Mouse (Mus musculus) embryonic facial prominence, embryonic 13.5 days (tissue): ENCODE results near the gene Dlst. TPM values are rescaled to one million over a fixed set of nuclear protein-coding genes. Genes with fewer than 3 reads are reported as not detected.
A peak's percentile ranks its signal among the peaks of the same experiment; 100 is the strongest.
"Not testable (repeated sequence)": the region's sequence is repeated elsewhere in the genome, so short reads cannot be mapped to it uniquely, and the experiment has no call there.

Source experiments
- ATAC-seq: fragments of 200-750 bp; cut with Nextera tagmentation; 2 replicates; pipeline ENCODE4 v1.8.0; 2017; ENCODE audit warnings: low read depth; ENCODE audit not compliant: insufficient number of reproducible peaks, insufficient read depth, low FRiP score, low TSS enrichment
- H3K27ac ChIP-seq: fragments of 300-500 bp; sonication (generic); 2 replicates; pipeline ENCODE4 v1.5.1; 2015; ENCODE audit warnings: moderate library complexity, mild to moderate bottlenecking, inconsistent platforms
- H3K27me3 ChIP-seq: fragments of 300-500 bp; sonication (generic); 2 replicates; pipeline ENCODE4 v1.6.1; 2015; ENCODE audit warnings: mild to moderate bottlenecking, inconsistent platforms
- H3K36me3 ChIP-seq: fragments of 300-500 bp; sonication (generic); 2 replicates; pipeline ENCODE4 v1.6.1; 2015; ENCODE audit warnings: mild to moderate bottlenecking, inconsistent platforms
- H3K4me1 ChIP-seq: fragments of 300-500 bp; sonication (generic); 2 replicates; pipeline ENCODE4 v1.6.1; 2015; ENCODE audit warnings: inconsistent platforms
- H3K4me2 ChIP-seq: fragments of 300-500 bp; sonication (generic); 2 replicates; pipeline ENCODE4 v1.6.1; 2015; ENCODE audit warnings: moderate library complexity, mild to moderate bottlenecking, inconsistent platforms
- H3K4me3 ChIP-seq: fragments of 300-500 bp; sonication (generic); 2 replicates; pipeline ENCODE4 v1.5.1; 2015; ENCODE audit warnings: mild to moderate bottlenecking, inconsistent platforms
- H3K9ac ChIP-seq: fragments of 300-500 bp; sonication (generic); 2 replicates; pipeline ENCODE4 v1.6.1; 2015; ENCODE audit warnings: mild to moderate bottlenecking, inconsistent platforms
- H3K9me3 ChIP-seq: fragments of 300-500 bp; sonication (generic); 2 replicates; pipeline ENCODE4 v1.6.1; 2016; ENCODE audit warnings: inconsistent platforms
- WGBS: fragments of 180-500 bp; shearing (Covaris S2); methylation state at CpG from one replicate; pipeline ENCODE4 v1.1.7; 2015; ENCODE audit warnings: mixed read lengths; 5-methylcytosine and 5-hydroxymethylcytosine counted together
- polyA plus RNA-seq: library from polyadenylated mRNA; unstranded; fragments of >200 nt; fragmentation: Nextera tagmentation; extraction: Ambion mirVana; gene quantifications from 2 replicates; pipeline ENCODE4 v1.2.1, GENCODE M21; 2015

The Dlst gene
- polyA plus RNA-seq, 1 experiment from 2014 or later, result 108 TPM

DNA sequence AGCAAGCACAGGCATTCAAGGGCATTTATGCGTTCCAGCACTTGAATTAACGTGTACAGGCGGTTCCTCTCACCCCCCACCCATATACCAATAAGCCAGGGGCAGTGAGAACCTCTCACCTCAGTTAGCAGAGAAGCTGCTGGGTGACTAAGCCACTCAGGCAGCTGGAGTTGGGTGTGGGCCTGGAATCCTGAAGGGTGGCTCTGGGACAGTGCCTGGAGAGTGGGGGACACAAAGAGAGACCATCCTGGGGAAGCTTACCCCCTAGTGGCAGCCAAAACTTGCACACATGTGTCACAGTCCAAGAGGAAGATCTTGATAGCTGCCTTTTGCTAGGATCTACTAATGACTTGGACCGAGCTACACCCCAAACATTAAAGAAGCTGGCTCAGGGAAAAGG, 26.0 kb downstream of the Dlst start:
- Histone ChIP-seq H3K36me3 (peaks cover 39% of the 10 kb centered on the region), H3K4me2 (no peak overlapping the region), H3K27me3 (peaks cover 14% of the 10 kb centered on the region; the same call in 1 of the 2 replicates), H3K9ac (no peak overlapping the region), H3K9me3 (no peaks in the 10 kb centered on the region), H3K4me3 (no peak overlapping the region), H3K27ac (no peak overlapping the region), H3K4me1 (peaks cover 3% of the 10 kb centered on the region; the same call in 1 of the 2 replicates)
- ATAC-seq, result no peak
- WGBS, result 75% methylated on average over 4 of the region's 4 CpGs

DNA sequence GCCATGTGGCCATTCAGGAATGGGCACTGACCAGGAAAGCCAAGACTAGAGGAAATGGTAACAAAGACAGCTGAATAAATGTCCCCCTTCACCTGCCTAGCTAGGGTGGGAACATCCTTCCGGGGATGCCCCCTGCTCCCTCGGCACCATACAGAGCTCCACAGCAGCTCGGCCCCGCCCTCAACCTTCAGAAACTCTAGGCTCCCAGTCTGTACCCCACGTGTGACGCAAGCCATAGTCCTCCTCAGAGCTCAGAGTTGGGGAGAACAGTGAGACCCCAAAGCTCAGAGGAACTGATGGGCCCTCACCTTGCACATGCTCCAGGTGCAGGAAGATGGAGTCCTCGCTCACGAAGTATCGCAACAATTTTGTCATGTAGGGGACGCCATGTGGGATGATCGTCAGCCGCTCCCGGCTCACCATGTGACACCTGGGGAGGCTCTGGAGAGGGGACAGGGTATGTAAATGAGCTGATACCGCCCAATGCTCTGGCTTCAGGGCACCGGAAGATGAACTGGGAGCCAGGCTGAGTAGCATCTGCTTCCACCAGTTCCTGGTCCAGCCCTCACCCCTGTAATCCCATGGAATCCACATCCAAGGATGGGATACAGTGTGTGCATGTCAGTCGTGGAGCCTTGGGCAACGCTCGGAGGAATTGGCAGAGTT, 29.5 kb downstream of the Dlst start:
- WGBS, result 44% methylated on average over 18 of the region's 18 CpGs
- Histone ChIP-seq H3K27ac (no peak overlapping the region), H3K4me2 (peak overlapping the region; percentile 26), H3K27me3 (peaks cover 14% of the 10 kb centered on the region), H3K4me1 (peaks cover 3% of the 10 kb centered on the region; the same call in 1 of the 2 replicates), H3K9ac (no peak overlapping the region), H3K9me3 (no peaks in the 10 kb centered on the region), H3K36me3 (peaks cover 9% of the 10 kb centered on the region), H3K4me3 (no peak overlapping the region)
- no peak for ATAC-seq

DNA sequence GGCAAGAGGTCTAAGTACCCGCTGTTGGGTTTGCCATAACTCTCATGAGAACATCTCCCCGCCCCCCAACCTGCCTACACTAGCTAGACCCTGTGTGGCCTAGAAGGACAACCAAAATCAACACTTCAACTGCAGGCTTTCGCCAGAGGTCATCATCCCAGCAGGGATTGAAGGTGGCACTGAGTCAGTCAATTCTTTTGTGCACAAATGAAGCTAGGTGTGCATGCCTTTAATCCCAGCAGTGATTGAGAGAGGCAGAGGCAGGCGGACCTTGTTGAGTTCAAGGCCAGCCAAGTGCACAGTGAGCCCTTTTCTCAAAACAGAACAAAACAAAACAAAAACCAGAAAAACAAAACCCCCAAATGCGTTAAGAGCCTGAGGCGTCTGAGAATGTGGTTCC, 30.5 kb downstream of the Dlst start:
- WGBS, result 78% methylated on average over 6 of the region's 6 CpGs
- 0 out of 2 replicates have a peak, but pooled peaks cover under 1% of the 10 kb centered on the region for H3K36me3 ChIP-seq

DNA sequence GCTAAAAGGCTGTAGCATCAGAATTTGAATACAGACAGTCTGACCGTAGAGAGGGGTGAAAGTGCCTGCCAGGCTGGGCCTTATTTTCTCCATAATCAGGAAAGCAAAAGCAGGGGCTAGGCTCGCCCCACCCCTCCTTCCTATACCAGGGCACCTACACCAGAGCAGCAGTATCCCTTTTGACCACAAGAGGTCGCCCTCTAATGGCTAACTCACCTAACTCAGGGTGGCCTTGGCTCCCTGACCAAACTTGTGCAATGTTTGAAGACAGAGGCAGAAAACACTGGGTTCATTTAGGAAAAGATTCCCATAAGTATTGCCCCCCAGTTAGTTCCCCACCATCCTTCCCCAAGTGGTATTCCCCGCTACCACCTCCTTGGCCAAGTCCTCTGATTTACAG, 32.2 kb downstream of the Dlst start:
- no peaks in the 10 kb centered on the region for H3K36me3 ChIP-seq
- WGBS, result 11% methylated on average over 4 of the region's 4 CpGs
- H3K4me1 ChIP-seq, result peaks cover 11% of the 10 kb centered on the region; the same call in 1 of the 2 replicates
- no peak overlapping the region for H3K4me2 ChIP-seq
- no peak overlapping the region for H3K27ac ChIP-seq
- no peak for ATAC-seq
- H3K4me3 ChIP-seq, result no peak overlapping the region
- no peak overlapping the region for H3K9ac ChIP-seq
- no peaks in the 10 kb centered on the region for H3K9me3 ChIP-seq
- H3K27me3 ChIP-seq, result peaks cover 20% of the 10 kb centered on the region

More for the DNA sequence above, 30.5 kb downstream of the Dlst start:
- no peak for ATAC-seq
- Histone ChIP-seq H3K4me1 (peaks cover 9% of the 10 kb centered on the region; the same call in 1 of the 2 replicates), H3K27me3 (peaks cover 14% of the 10 kb centered on the region), H3K9me3 (no peaks in the 10 kb centered on the region), H3K4me2 (no peak overlapping the region), H3K27ac (no peak overlapping the region), H3K4me3 (no peak overlapping the region), H3K9ac (no peak overlapping the region)

GRCm38 (mm10) chr12:85144276-85144675, 33.6 kb downstream of the Dlst start:
- peaks cover 20% of the 10 kb centered on the region for H3K27me3 ChIP-seq
- not testable (repeated sequence) for H3K9me3 ChIP-seq, H3K27ac ChIP-seq, H3K4me2 ChIP-seq, H3K4me3 ChIP-seq, H3K36me3 ChIP-seq, H3K9ac ChIP-seq, ATAC-seq
- H3K4me1 ChIP-seq, result peaks cover 11% of the 10 kb centered on the region; the same call in 1 of the 2 replicates
- 50% methylated on average over 2 of the region's 2 CpGs for WGBS

DNA sequence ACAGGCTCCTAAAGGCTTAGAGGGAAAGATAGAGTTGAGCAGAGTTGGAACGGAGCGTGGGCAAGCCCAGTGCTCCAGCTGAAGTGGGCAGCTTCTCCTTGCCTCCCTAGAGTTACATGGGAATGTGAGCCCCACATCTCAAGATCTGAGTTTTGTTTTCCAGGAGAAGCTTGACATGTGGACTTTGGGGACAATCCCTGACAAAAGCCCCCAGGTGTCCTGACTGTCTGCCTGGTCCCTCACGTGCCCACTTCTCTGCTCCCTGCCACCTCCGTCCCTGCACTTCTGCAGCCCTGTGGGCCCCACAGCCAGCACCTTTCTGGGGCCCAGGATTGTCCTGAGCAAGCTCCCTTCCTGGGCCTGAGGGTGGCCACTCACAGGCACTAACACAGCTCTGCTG, 34.2 kb downstream of the Dlst start:
- H3K27ac ChIP-seq, result no peak overlapping the region
- 90% methylated on average over 4 of the region's 4 CpGs for WGBS
- ATAC-seq, result no peak
- H3K9ac ChIP-seq, result no peak overlapping the region
- peaks cover 22% of the 10 kb centered on the region for H3K27me3 ChIP-seq
- H3K36me3 ChIP-seq, result no peaks in the 10 kb centered on the region
- no peaks in the 10 kb centered on the region for H3K9me3 ChIP-seq
- H3K4me3 ChIP-seq, result no peak overlapping the region
- no peak overlapping the region for H3K4me2 ChIP-seq
- peaks cover 11% of the 10 kb centered on the region; the same call in 1 of the 2 replicates for H3K4me1 ChIP-seq

- ATAC-seq, result no peak
- Histone ChIP-seq H3K9me3 (no peaks in the 10 kb centered on the region), H3K4me3 (no peak overlapping the region), H3K36me3 (no peaks in the 10 kb centered on the region), H3K27ac (no peak overlapping the region), H3K27me3 (peaks cover 23% of the 10 kb centered on the region), H3K4me1 (peaks cover 11% of the 10 kb centered on the region), H3K4me2 (no peak overlapping the region), H3K9ac (no peak overlapping the region)
- WGBS, result 78% methylated on average over 9 of the region's 9 CpGs
These were observed 35.0 kb downstream of the Dlst start for GRCm38 (mm10) chr12:85145630-85146029.

DNA sequence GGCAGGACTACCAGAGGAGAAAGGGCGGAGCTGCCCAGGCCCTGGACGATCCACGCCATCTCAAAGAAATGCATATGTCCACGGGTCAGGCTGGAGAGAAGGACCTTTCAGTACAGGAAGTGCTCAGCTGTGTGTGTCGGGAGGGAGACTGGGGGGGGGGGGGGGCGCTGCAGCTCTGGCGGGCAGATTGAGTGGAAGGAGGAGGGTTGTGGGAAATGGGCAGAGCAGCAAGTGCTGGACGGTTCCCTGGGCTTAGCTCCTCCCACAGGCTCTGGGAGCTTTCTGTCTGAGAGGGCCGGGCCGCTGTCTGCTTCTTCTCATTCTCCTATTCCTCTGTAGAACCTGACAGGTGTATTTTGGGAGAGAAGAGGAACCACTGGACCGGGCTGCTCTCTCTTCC, 35.7 kb downstream of the Dlst start:
- Histone ChIP-seq H3K4me2 (no peak overlapping the region), H3K36me3 (no peaks in the 10 kb centered on the region), H3K4me1 (peaks cover 16% of the 10 kb centered on the region), H3K27ac (no peak overlapping the region), H3K9me3 (no peaks in the 10 kb centered on the region), H3K9ac (no peak overlapping the region), H3K27me3 (peaks cover 31% of the 10 kb centered on the region), H3K4me3 (no peak overlapping the region)
- 24% methylated on average over 11 of the region's 11 CpGs for WGBS
- no peak for ATAC-seq

- H3K9me3 ChIP-seq, result no peaks in the 10 kb centered on the region
- no peak overlapping the region for H3K27ac ChIP-seq
- WGBS, result 78% methylated on average over 9 of the region's 9 CpGs
- H3K4me3 ChIP-seq, result no peak overlapping the region
- H3K4me2 ChIP-seq, result no peak overlapping the region
- peaks cover 16% of the 10 kb centered on the region for H3K4me1 ChIP-seq
- no peak for ATAC-seq
- no peak overlapping the region for H3K9ac ChIP-seq
- peaks cover 35% of the 10 kb centered on the region for H3K27me3 ChIP-seq
- no peaks in the 10 kb centered on the region for H3K36me3 ChIP-seq
These were observed 36.2 kb downstream of the Dlst start for GRCm38 (mm10) chr12:85146881-85147280.

- no peak overlapping the region for H3K27ac ChIP-seq
- peak overlapping the region; percentile 4; the same call in 1 of the 2 replicates for H3K9ac ChIP-seq
- WGBS, result 8% methylated on average over 20 of the region's 20 CpGs
- H3K4me1 ChIP-seq, result peaks cover 15% of the 10 kb centered on the region
- peak overlapping the region; percentile 18; the same call in 1 of the 2 replicates for H3K4me3 ChIP-seq
- no peaks in the 10 kb centered on the region for H3K9me3 ChIP-seq
- no peak for ATAC-seq
- peak overlapping the region; percentile 41 for H3K4me2 ChIP-seq
- no peaks in the 10 kb centered on the region for H3K36me3 ChIP-seq
- peaks cover 40% of the 10 kb centered on the region for H3K27me3 ChIP-seq
These were observed 39.8 kb downstream of the Dlst start for GRCm38 (mm10) chr12:85150321-85151001.

- 13% methylated on average over 28 of the region's 28 CpGs for WGBS
- H3K4me2 ChIP-seq, result peak within 1 kb of the TSS; percentile 41
- ATAC-seq, result peak; percentile 62; the same call in 1 of the 2 replicates
- peaks cover 14% of the 10 kb centered on the region for H3K4me1 ChIP-seq
- peak within 1 kb of the TSS; percentile 4; the same call in 1 of the 2 replicates for H3K9ac ChIP-seq
- H3K27me3 ChIP-seq, result peaks cover 40% of the 10 kb centered on the region
- peak within 1 kb of the TSS; percentile 18; the same call in 1 of the 2 replicates for H3K4me3 ChIP-seq
- H3K27ac ChIP-seq, result no peak within 1 kb of the TSS
- H3K36me3 ChIP-seq, result no peaks in the 10 kb centered on the region
- H3K9me3 ChIP-seq, result no peaks in the 10 kb centered on the region
These were observed 40.6 kb downstream of the Dlst start, which contains the start of gene Rps6kl1 for GRCm38 (mm10) chr12:85151002-85151774. TSS of gene Rps6kl1 (minus strand) at chr12:85151264.
